Mouse (Mus musculus) forebrain, embryonic 11.5 days (tissue): ENCODE results near the gene Ctnna2. TPM values are rescaled to one million over a fixed set of nuclear protein-coding genes. Genes with fewer than 3 reads are reported as not detected.

Experiments
- ATAC-seq: fragments of 200-750 bp; cut with Nextera tagmentation; replicated peaks from 2 replicates; pipeline ENCODE4 v1.8.0; 2017; ENCODE audit warnings: moderate TSS enrichment; ENCODE audit not compliant: low FRiP score
- DNase-seq: peaks from one replicate; pipeline ENCODE4 v3.0.0-alpha.2; 2017; ENCODE audit warnings: low spot score
- H3K27ac ChIP-seq: fragments of 300-500 bp; sonication (generic); 2 replicates; pipeline ENCODE4 v1.5.1; 2014; ENCODE audit warnings: low read depth, low read length
- H3K27me3 ChIP-seq: fragments of 300-500 bp; sonication (generic); 2 replicates; pipeline ENCODE4 v1.6.1; 2014; ENCODE audit warnings: mild to moderate bottlenecking, low read length, mixed read lengths; ENCODE audit not compliant: control insufficient read depth, insufficient read depth
- H3K36me3 ChIP-seq: fragments of 300-500 bp; sonication (generic); 2 replicates; pipeline ENCODE4 v1.6.1; 2014; ENCODE audit warnings: mild to moderate bottlenecking, low read length, moderate library complexity, mixed read lengths; ENCODE audit not compliant: control insufficient read depth, insufficient read depth
- H3K4me1 ChIP-seq: fragments of 300-500 bp; sonication (generic); replicated peaks from 2 replicates; pipeline ENCODE4 v1.6.1; 2014; ENCODE audit warnings: low read length, mixed read lengths; ENCODE audit not compliant: control insufficient read depth, insufficient read depth
- H3K4me2 ChIP-seq: fragments of 300-500 bp; sonication (generic); 2 replicates; pipeline ENCODE4 v1.6.1; 2014; ENCODE audit warnings: low read depth, mild to moderate bottlenecking, low read length, moderate library complexity, mixed read lengths; ENCODE audit not compliant: severe bottlenecking
- H3K4me3 ChIP-seq: fragments of 300-500 bp; sonication (generic); 2 replicates; pipeline ENCODE4 v1.5.1; 2014; ENCODE audit warnings: low read depth, low read length
- H3K9ac ChIP-seq: fragments of 300-500 bp; sonication (generic); 2 replicates; pipeline ENCODE4 v1.6.1; 2014; ENCODE audit warnings: low read length
- H3K9me3 ChIP-seq: fragments of 300-500 bp; sonication (generic); 2 replicates; pipeline ENCODE4 v1.6.1; 2016; ENCODE audit warnings: low read length, mixed read lengths; ENCODE audit not compliant: control insufficient read depth
- WGBS: fragments of 180-500 bp; shearing (Covaris S2); extraction: QIAGEN DNeasy Blood & Tissue Kit; methylation state at CpG from one replicate; pipeline ENCODE4 v1.1.7; 2014; 5-methylcytosine and 5-hydroxymethylcytosine counted together
- polyA plus RNA-seq: library from polyadenylated mRNA; unstranded; fragments of >200 nt; fragmentation: Nextera tagmentation; extraction: Ambion mirVana; gene quantifications from 2 replicates; pipeline ENCODE4 v1.2.1, GENCODE M21; 2014

Gene Ctnna2
- polyA plus RNA-seq, 1 experiment from 2014 or later = 38.5 TPM

- Histone ChIP-seq H3K27me3 (no peaks in the 10 kb centered on the region), H3K36me3 (no peaks in the 10 kb centered on the region), H3K27ac (no peak overlapping the region), H3K4me3 (no peak overlapping the region), H3K9me3 (no peaks in the 10 kb centered on the region), H3K4me1 (0 out of 2 replicates have a peak, but pooled peaks cover 2% of the 10 kb centered on the region), H3K9ac (no peak overlapping the region), H3K4me2 (no peak overlapping the region)
- ATAC-seq = no peak
- DNase-seq = no peak
- 93% methylated on average over 3 of the region's 3 CpGs for WGBS
These were observed 672.7 kb downstream of the Ctnna2 start for GRCm38 (mm10) chr6:77306796-77307195.

DNA sequence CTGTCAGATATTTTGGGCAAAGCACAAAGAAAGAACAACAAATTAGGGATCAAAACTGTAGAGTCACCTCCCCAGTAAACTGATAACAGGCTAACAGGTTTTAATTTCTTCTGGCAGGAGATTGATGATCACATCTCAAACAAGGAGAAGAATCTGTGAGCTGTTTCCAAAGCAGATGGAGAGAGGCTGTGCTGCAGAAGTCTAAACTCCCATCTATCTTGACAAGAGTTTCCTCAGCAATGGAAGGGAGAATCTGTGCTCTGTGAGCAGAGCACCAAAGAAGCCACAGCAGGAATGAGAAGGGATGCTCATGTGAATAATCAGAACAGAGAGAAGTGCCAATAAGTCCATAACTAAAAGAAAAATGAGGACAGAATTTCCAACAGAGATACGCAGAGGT, 678.2 kb downstream of the Ctnna2 start:
- Histone ChIP-seq H3K27me3 (no peaks in the 10 kb centered on the region), H3K9ac (no peak overlapping the region), H3K36me3 (no peaks in the 10 kb centered on the region), H3K4me3 (no peak overlapping the region), H3K9me3 (no peaks in the 10 kb centered on the region), H3K4me1 (0 out of 2 replicates have a peak, but pooled peaks cover 2% of the 10 kb centered on the region), H3K27ac (no peak overlapping the region), H3K4me2 (no peak overlapping the region)
- DNase-seq = no peak
- no peak for ATAC-seq
- WGBS = 94% methylated on average over 1 of the region's 1 CpGs

- Histone ChIP-seq H3K4me3 (no peak overlapping the region), H3K4me2 (no peak overlapping the region), H3K27me3 (no peaks in the 10 kb centered on the region), H3K9me3 (no peaks in the 10 kb centered on the region), H3K9ac (no peak overlapping the region), H3K27ac (no peak overlapping the region), H3K36me3 (no peaks in the 10 kb centered on the region), H3K4me1 (no peaks in the 10 kb centered on the region)
- WGBS = 66% methylated on average over 6 of the region's 6 CpGs
- DNase-seq (no peak), ATAC-seq (no peak)
These were observed 688.1 kb downstream of the Ctnna2 start for GRCm38 (mm10) chr6:77291415-77291814.

GRCm38 (mm10) chr6:77288402-77288801, 691.1 kb downstream of the Ctnna2 start:
- Histone ChIP-seq H3K9me3 (no peaks in the 10 kb centered on the region), H3K4me2 (no peak overlapping the region), H3K4me3 (no peak overlapping the region), H3K4me1 (no peaks in the 10 kb centered on the region), H3K27me3 (no peaks in the 10 kb centered on the region), H3K36me3 (no peaks in the 10 kb centered on the region), H3K9ac (no peak overlapping the region), H3K27ac (no peak overlapping the region)
- no peak for ATAC-seq
- DNase-seq = no peak

DNA sequence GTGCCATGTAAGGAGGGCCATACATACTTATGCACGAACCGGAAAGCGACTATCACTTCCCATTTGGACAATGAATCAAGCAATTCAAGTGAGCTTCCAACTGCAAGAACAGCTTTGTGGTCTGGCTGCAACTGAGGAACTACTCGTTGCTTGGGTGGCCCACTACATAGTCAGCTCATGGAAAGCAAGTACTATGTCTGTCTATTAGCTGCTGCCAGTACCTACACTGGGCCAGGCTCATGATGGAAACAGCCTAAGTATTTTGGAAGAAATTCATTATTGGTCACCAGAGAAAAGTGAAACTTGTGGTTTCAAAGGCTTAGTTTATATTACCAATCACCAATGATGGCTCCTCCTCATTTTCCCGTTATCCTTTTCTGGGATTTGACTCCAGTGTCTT, 693.2 kb downstream of the Ctnna2 start:
- no peak overlapping the region for H3K4me3 ChIP-seq
- H3K27me3 ChIP-seq = no peaks in the 10 kb centered on the region
- no peaks in the 10 kb centered on the region for H3K4me1 ChIP-seq
- 91% methylated on average over 5 of the region's 5 CpGs for WGBS
- H3K36me3 ChIP-seq = no peaks in the 10 kb centered on the region
- DNase-seq (no peak), ATAC-seq (no peak)
- H3K4me2 ChIP-seq = no peak overlapping the region
- H3K27ac ChIP-seq = no peak overlapping the region
- H3K9me3 ChIP-seq = no peaks in the 10 kb centered on the region
- no peak overlapping the region for H3K9ac ChIP-seq

GRCm38 (mm10) chr6:77278794-77279193, 700.7 kb downstream of the Ctnna2 start:
- Histone ChIP-seq H3K4me1 (no peaks in the 10 kb centered on the region), H3K27ac (no peak overlapping the region), H3K36me3 (no peaks in the 10 kb centered on the region), H3K4me2 (no peak overlapping the region), H3K9me3 (no peaks in the 10 kb centered on the region), H3K4me3 (no peak overlapping the region), H3K27me3 (no peaks in the 10 kb centered on the region), H3K9ac (no peak overlapping the region)
- 85% methylated on average over 5 of the region's 5 CpGs for WGBS
- ATAC-seq (no peak), DNase-seq (no peak)

DNA sequence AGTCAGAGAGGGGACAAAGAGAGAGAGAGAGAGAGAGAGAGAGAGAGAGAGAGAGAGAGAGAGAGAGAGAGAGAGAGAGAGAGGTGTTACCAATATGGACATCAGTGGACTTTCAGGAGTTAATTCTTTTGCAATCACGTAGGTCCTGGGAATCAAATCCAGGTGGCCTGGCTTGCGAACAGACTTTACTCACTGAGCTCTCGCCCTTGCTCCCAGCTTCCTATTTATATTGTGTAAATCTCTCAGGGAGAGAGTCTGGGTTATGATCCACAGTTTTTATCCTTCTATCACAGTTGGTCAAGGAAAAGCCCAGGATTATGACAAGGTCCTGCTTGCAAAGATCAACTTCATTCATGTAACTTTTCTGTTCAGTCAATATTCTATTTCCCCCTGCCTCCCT, 714.3 kb downstream of the Ctnna2 start:
- Histone ChIP-seq H3K9me3 (no peaks in the 10 kb centered on the region), H3K27ac (no peak overlapping the region), H3K36me3 (no peaks in the 10 kb centered on the region), H3K4me3 (no peak overlapping the region), H3K4me1 (no peaks in the 10 kb centered on the region), H3K27me3 (no peaks in the 10 kb centered on the region), H3K9ac (no peak overlapping the region), H3K4me2 (no peak overlapping the region)
- no peak for DNase-seq
- ATAC-seq = no peak
- WGBS = 83% methylated on average over 3 of the region's 3 CpGs

- H3K4me1 ChIP-seq = no peaks in the 10 kb centered on the region
- H3K4me3 ChIP-seq = no peak overlapping the region
- H3K4me2 ChIP-seq = no peak overlapping the region
- H3K36me3 ChIP-seq = no peaks in the 10 kb centered on the region
- H3K9ac ChIP-seq = no peak overlapping the region
- no peaks in the 10 kb centered on the region for H3K27me3 ChIP-seq
- ATAC-seq (no peak), DNase-seq (no peak)
- 51% methylated on average over 7 of the region's 7 CpGs for WGBS
- H3K9me3 ChIP-seq = no peaks in the 10 kb centered on the region
- H3K27ac ChIP-seq = no peak overlapping the region
These were observed 722.0 kb downstream of the Ctnna2 start for GRCm38 (mm10) chr6:77257358-77258105.

DNA sequence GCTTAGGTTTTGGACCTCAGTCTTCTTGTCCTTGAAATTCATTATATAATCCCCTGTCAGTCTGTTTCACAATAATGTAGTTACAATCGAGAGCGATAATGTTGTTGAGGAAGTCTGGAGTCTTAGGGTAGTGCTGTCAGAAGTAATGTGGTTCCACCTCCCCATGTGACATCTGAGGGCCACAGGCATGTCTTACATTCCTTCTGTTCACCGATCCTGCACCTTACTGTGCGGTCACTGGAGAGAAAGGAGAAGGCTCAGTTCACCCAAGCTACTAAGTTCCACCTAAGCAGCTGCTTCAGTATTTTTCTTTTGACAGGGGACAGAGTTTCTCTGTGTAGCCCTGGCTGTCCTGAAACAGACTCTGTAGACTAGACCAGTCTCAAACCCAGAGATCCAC, 723.2 kb downstream of the Ctnna2 start:
- no peak overlapping the region for H3K4me2 ChIP-seq
- no peaks in the 10 kb centered on the region for H3K36me3 ChIP-seq
- DNase-seq (no peak), ATAC-seq (no peak)
- H3K9me3 ChIP-seq = no peaks in the 10 kb centered on the region
- no peaks in the 10 kb centered on the region for H3K4me1 ChIP-seq
- WGBS = 90% methylated on average over 4 of the region's 4 CpGs
- no peak overlapping the region for H3K9ac ChIP-seq
- no peak overlapping the region for H3K4me3 ChIP-seq
- H3K27ac ChIP-seq = no peak overlapping the region
- no peaks in the 10 kb centered on the region for H3K27me3 ChIP-seq
